ENCODE assay signal across 9 mouse cellular contexts in the genomic region with DNA sequence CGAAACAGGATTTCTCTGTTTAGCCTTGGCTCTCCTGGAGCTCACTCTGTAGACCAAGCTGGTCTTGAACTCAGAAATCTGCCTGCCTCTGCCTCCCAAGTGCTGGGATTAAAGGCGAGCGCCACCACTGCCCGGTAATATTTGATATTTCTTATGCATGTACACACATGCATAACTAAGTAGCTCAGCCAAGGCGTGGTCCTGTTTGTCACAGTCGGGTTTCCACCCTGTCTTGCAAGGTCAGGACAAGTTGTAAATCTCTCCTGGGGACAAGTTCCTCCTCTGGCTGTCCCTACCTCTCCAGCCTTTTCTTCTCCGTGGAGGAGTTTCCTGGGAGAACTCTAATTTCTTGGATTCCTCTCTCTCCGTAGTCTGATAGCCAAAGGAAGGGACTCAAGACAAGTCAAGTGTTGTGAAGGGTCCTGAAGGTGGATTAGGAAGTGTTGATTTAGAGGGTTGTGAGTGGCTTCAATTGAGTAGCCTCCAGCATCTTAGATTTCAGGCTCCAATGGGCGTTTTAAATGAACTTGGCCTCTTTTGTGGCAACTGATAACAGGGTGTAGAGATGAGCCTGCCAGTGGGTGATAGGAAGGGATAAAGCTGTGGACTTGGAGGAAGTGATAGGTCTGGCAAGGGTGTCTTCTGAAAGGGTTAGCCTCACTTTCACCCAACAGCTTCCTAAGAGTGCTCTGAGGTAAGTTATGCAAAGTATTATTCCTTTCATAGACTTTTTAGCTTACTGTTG. TPM values are rescaled to one million over a fixed set of nuclear protein-coding genes. Genes with fewer than 3 reads are reported as not detected.
A peak's percentile ranks its signal among the peaks of the same experiment; 100 is the strongest.
DNase-seq lines count a peak whose midpoint lies in the region; ATAC-seq and TF ChIP-seq lines count a peak whose summit lies in the region.
"Had no signal": no experiment of that assay in that cellular context is flagged by ENCODE, and none has a peak within 500 bp of the region (broad histone marks: within the 10 kb centered on the region; RNA-seq: fewer than 3 reads in every experiment).

Frrs1 (plus strand) TSS at position 524 of the 745 bp plus-strand sequence.

- DNase-seq in heart, adult 18-20 months, result no peak
- no peak for DNase-seq in embryonic facial prominence, embryonic 14.5 days (ENCODE audit: low spot score)
- DNase-seq in frontal cortex, postnatal 25 days (ENCODE audit: low spot score in 2 of 2), result no peak
- no peak for DNase-seq in midbrain, postnatal 0 days (ENCODE audit: low spot score)
- DNase-seq in thymus, postnatal 4 days, result no peak
- DNase-seq: heart, postnatal 4 days had no signal

- H3K9me3 ChIP-seq in heart, embryonic 12.5 days (replicated peaks), result no peaks in the 10 kb centered on the region
- H3K9me3 ChIP-seq in E14TG2a.4 (ENCODE audit: low read length), result no peaks in the 10 kb centered on the region
- no peaks in the 10 kb centered on the region for H3K9me3 ChIP-seq in embryonic facial prominence, embryonic 14.5 days (ENCODE audit: control insufficient read depth, low read length)
- H3K9me3 ChIP-seq in liver, embryonic 16.5 days (replicated peaks; ENCODE audit: control insufficient read depth, low read length), result no peaks in the 10 kb centered on the region
- H3K9me3 ChIP-seq in midbrain, postnatal 0 days (ENCODE audit: low read length), result no peaks in the 10 kb centered on the region

- no peak within 1 kb of the TSS; the same call in 1 of the 2 replicates for H3K4me3 ChIP-seq in heart, embryonic 12.5 days
- peak within 1 kb of the TSS; percentile 39 for H3K4me3 ChIP-seq in E14TG2a.4 (replicated peaks; ENCODE audit: low read length)
- no peak within 1 kb of the TSS for H3K4me3 ChIP-seq in embryonic facial prominence, embryonic 14.5 days (ENCODE audit: low read depth, low read length)
- peak within 1 kb of the TSS; percentile 87 for H3K4me3 ChIP-seq in liver, embryonic 16.5 days (ENCODE audit: low read depth, low read length)
- H3K4me3 ChIP-seq in midbrain, postnatal 0 days (ENCODE audit: low read depth, low read length), result no peak within 1 kb of the TSS

- 69% methylated on average over 9 of the region's 9 CpGs for WGBS in heart, embryonic 12.5 days
- WGBS in embryonic facial prominence, embryonic 14.5 days, result 80% methylated on average over 9 of the region's 9 CpGs
- WGBS in liver, embryonic 16.5 days (ENCODE audit: insufficient replicate concordance), result 31% methylated on average over 9 of the region's 9 CpGs
- 91% methylated on average over 9 of the region's 9 CpGs for WGBS in midbrain, postnatal 0 days

- peaks cover 3% of the 10 kb centered on the region for H3K4me1 ChIP-seq in heart, embryonic 12.5 days (replicated peaks)
- peaks cover 54% of the 10 kb centered on the region for H3K4me1 ChIP-seq in E14TG2a.4 (replicated peaks; ENCODE audit: low read depth, low read length)
- peaks cover 3% of the 10 kb centered on the region; the same call in 1 of the 2 replicates for H3K4me1 ChIP-seq in embryonic facial prominence, embryonic 14.5 days (ENCODE audit: control insufficient read depth, insufficient read depth, low read length)
- peaks cover 39% of the 10 kb centered on the region for H3K4me1 ChIP-seq in liver, embryonic 16.5 days (ENCODE audit: control insufficient read depth, low read depth, low read length)
- no peaks in the 10 kb centered on the region for H3K4me1 ChIP-seq in midbrain, postnatal 0 days (ENCODE audit: insufficient read depth, low read length)

- no peaks in the 10 kb centered on the region for H3K27me3 ChIP-seq in heart, embryonic 12.5 days (replicated peaks)
- no peaks in the 10 kb centered on the region for H3K27me3 ChIP-seq in E14TG2a.4 (ENCODE audit: insufficient read depth, low read length)
- no peaks in the 10 kb centered on the region for H3K27me3 ChIP-seq in embryonic facial prominence, embryonic 14.5 days (replicated peaks; ENCODE audit: control insufficient read depth, insufficient read depth, low read length)
- H3K27me3 ChIP-seq in liver, embryonic 16.5 days (ENCODE audit: control insufficient read depth, insufficient read depth, low read depth, low read length), result no peaks in the 10 kb centered on the region
- H3K27me3 ChIP-seq in midbrain, postnatal 0 days (ENCODE audit: insufficient read depth, low read length), result no peaks in the 10 kb centered on the region

- no peak within 1 kb of the TSS for H3K27ac ChIP-seq in heart, embryonic 12.5 days (ENCODE audit: poor library complexity, severe bottlenecking)
- no peak within 1 kb of the TSS for H3K27ac ChIP-seq in embryonic facial prominence, embryonic 14.5 days (replicated peaks; ENCODE audit: low read depth, low read length)
- H3K27ac ChIP-seq in liver, embryonic 16.5 days (ENCODE audit: low read length), result peak within 1 kb of the TSS; percentile 96
- no peak within 1 kb of the TSS for H3K27ac ChIP-seq in midbrain, postnatal 0 days (ENCODE audit: low read depth, low read length)

- no peaks in the 10 kb centered on the region for H3K36me3 ChIP-seq in heart, embryonic 12.5 days
- H3K36me3 ChIP-seq in E14TG2a.4 (ENCODE audit: insufficient read depth, low read length), result peaks cover 8% of the 10 kb centered on the region
- H3K36me3 ChIP-seq in embryonic facial prominence, embryonic 14.5 days (ENCODE audit: control insufficient read depth, insufficient read depth, low read length), result no peaks in the 10 kb centered on the region
- H3K36me3 ChIP-seq in liver, embryonic 16.5 days (ENCODE audit: control insufficient read depth, insufficient read depth), result no peaks in the 10 kb centered on the region
- no peaks in the 10 kb centered on the region for H3K36me3 ChIP-seq in midbrain, postnatal 0 days (ENCODE audit: insufficient read depth, low read length)

- H3K4me2 ChIP-seq in heart, embryonic 12.5 days, result no peak within 1 kb of the TSS
- H3K4me2 ChIP-seq in embryonic facial prominence, embryonic 14.5 days (ENCODE audit: low read depth, low read length), result no peak within 1 kb of the TSS
- peak within 1 kb of the TSS; percentile 79 for H3K4me2 ChIP-seq in liver, embryonic 16.5 days (ENCODE audit: low read depth, low read length)
- no peak within 1 kb of the TSS for H3K4me2 ChIP-seq in midbrain, postnatal 0 days (ENCODE audit: low read depth, low read length, poor library complexity, severe bottlenecking)

- H3K9ac ChIP-seq in heart, embryonic 12.5 days, result no peak within 1 kb of the TSS
- H3K9ac ChIP-seq in embryonic facial prominence, embryonic 14.5 days (ENCODE audit: low read depth, low read length), result no peak within 1 kb of the TSS
- peak within 1 kb of the TSS; percentile 50 for H3K9ac ChIP-seq in liver, embryonic 16.5 days (ENCODE audit: low read depth, low read length)
- no peak within 1 kb of the TSS for H3K9ac ChIP-seq in midbrain, postnatal 0 days (replicated peaks; ENCODE audit: low read length, poor library complexity, severe bottlenecking)

- no peak for TF ChIP-seq CTCF in E14TG2a.4 (conservative IDR thresholded peaks at IDR 0.05; ENCODE audit: low read length)
- no peak for TF ChIP-seq CTCF in midbrain, postnatal 0 days (IDR thresholded peaks at IDR 0.05)

- peak; percentile 67; the same call in 1 of the 2 replicates for ATAC-seq in heart, embryonic 12.5 days (ENCODE audit: insufficient number of reproducible peaks, low FRiP score)
- no peak for ATAC-seq in embryonic facial prominence, embryonic 14.5 days (ENCODE audit: low read depth)
- peak; percentile 87 for ATAC-seq in liver, embryonic 16.5 days (ENCODE audit: low read depth)
- ATAC-seq in midbrain, postnatal 0 days (ENCODE audit: low FRiP score), result no peak

RNA-seq across cellular contexts. Expression of gene Frrs1, which starts in this region (rescaled TPM):
- 22.5 and 24.0 TPM in 2 replicates for polyA plus RNA-seq in heart, embryonic 12.5 days (2016; fragmentation: Nextera tagmentation; extraction: Ambion mirVana)
- 1 to 10 TPM; 2.6 to 4.8 TPM for total RNA-seq in heart, adult 18-20 months (2021)
- polyA plus RNA-seq in embryonic facial prominence, embryonic 14.5 days (2014; fragmentation: Nextera tagmentation; extraction: Ambion mirVana), result 10.0 and 13.0 TPM in 2 replicates
- 44.2 and 51.8 TPM in 2 replicates for polyA plus RNA-seq in liver, embryonic 16.5 days (2015; fragmentation: Nextera tagmentation; extraction: Ambion mirVana)
- 3.8 and 7.3 TPM in 2 replicates for total RNA-seq in midbrain, postnatal 0 days (2014; rRNA removed)
- polyA plus RNA-seq in midbrain, postnatal 0 days (2015; fragmentation: Nextera tagmentation; extraction: Ambion mirVana), result 5.6 and 7.0 TPM in 2 replicates

Comparison
In these comparisons a context has a peak if more than half of its experiments do, and no peak if none do; other contexts are left out.
1. ATAC-seq: peak in heart, embryonic 12.5 days (single experiment) and liver, embryonic 16.5 days (single experiment); none in embryonic facial prominence, embryonic 14.5 days (single experiment) and midbrain, postnatal 0 days (single experiment).
2. H3K4me3 ChIP-seq: peak in E14TG2a.4 (single experiment) and liver, embryonic 16.5 days (single experiment); none in heart, embryonic 12.5 days (single experiment), embryonic facial prominence, embryonic 14.5 days (single experiment) and midbrain, postnatal 0 days (single experiment).